Mouse (Mus musculus) MEL (cell line): ENCODE measurements around the gene Slitrk1.

Experiments
- CTCF ChIP-seq, 3 experiments: IDR thresholded peaks in 2 of 3; conservative IDR thresholded peaks in 1 of 3; 2 replicates each; pipeline ENCODE4 v1.5.1; 2011 to 2012; ENCODE audit warnings: low read length in 3 of 3, low read depth in 2 of 3, mild to moderate bottlenecking in 2 of 3, improper control_type of control experiment in 1 of 3, inconsistent platforms in 1 of 3, mixed read lengths in 1 of 3, moderate library complexity in 1 of 3; ENCODE audit not compliant: control insufficient read depth in 1 of 3, insufficient read depth in 1 of 3, poor library complexity in 1 of 3, severe bottlenecking in 1 of 3
- POLR2AphosphoS2 ChIP-seq: IDR thresholded peaks from 2 replicates; pipeline ENCODE4 v1.6.1; 2011; ENCODE audit warnings: low read length, improper control_type of control experiment

GRCm38 (mm10) chr14:108867816-108868215 lies 46.1 kb downstream of the Slitrk1 start:
- no peak for TF ChIP-seq CTCF (IDR thresholded peaks at IDR 0.05 in 2 of 3, conservative IDR thresholded peaks at IDR 0.05 in 1 of 3; ENCODE audit: control insufficient read depth in 1 of 3, insufficient read depth in 1 of 3, low read depth in 2 of 3, low read length in 3 of 3, poor library complexity in 1 of 3, severe bottlenecking in 1 of 3)
- no peak for TF ChIP-seq POLR2AphosphoS2
